Mouse (Mus musculus) layer of hippocampus, adult 18-20 months (tissue): ENCODE data around the gene Tmem45a2. TPM values are rescaled to one million over a fixed set of nuclear protein-coding genes. Genes with fewer than 3 reads are reported as not detected.

ENCODE experiments used
- total RNA-seq, 2 experiments: library from RNA; stranded (reverse); gene quantifications; 2 replicates each; pipeline ENCODE4 v1.2.3; 2021

Gene Tmem45a2
- total RNA-seq, 2 experiments from 2014 or later = not detected

Other genes with a start within 250 kb of the Tmem45a2 start
- gene Tmem45a, start 185.2 kb downstream of the Tmem45a2 start, total RNA-seq = under 1 TPM; 0.56 to 0.59 TPM
- gene Lnp1, start 143.3 kb downstream of the Tmem45a2 start, total RNA-seq = 1 to 10 TPM; 2.5 to 3.2 TPM
- gene Tomm70a, start 50.3 kb upstream of the Tmem45a2 start, total RNA-seq = 10 to 100 TPM; 95.9 to 98.4 TPM
- 10 to 100 TPM; 10.7 to 14.0 TPM for gene Nit2, start 96.0 kb upstream of the Tmem45a2 start, total RNA-seq
- gene Tbc1d23, start 160.1 kb upstream of the Tmem45a2 start, total RNA-seq = 10 to 100 TPM; 40.2 to 40.3 TPM
- under 1 TPM; 0.42 to 0.43 TPM for gene Tmem30c, start 221.5 kb upstream of the Tmem45a2 start, total RNA-seq